Mouse (Mus musculus): ENCODE results near the gene Vmn1r209.
"Not testable (repeated sequence)": the region's sequence is repeated elsewhere in the genome, so short reads cannot be mapped to it uniquely, and the experiment has no call there.

The Vmn1r209 gene

GRCm38 (mm10) chr13:22809582-22809981 lies at the start of gene Vmn1r209:
Vmn1r209 (minus strand) TSS chr13:22809682.
- not testable (repeated sequence) for DNase-seq (ENCODE audit: low read depth, low spot score)

GRCm38 (mm10) chr13:22857461-22857860 lies 48.0 kb upstream of the Vmn1r209 start, which contains the start of gene Vmn1r211:
Vmn1r211 (minus strand) TSS chr13:22857561.
- no peak for DNase-seq (ENCODE audit: low read depth, low spot score)

- no peak for DNase-seq (ENCODE audit: low read depth, low spot score)
Measured at GRCm38 (mm10) chr13:22854760-22855159, 45.3 kb upstream of the Vmn1r209 start.

- DNase-seq (ENCODE audit: low read depth, low spot score), result no peak
Measured at GRCm38 (mm10) chr13:22846798-22847197, 37.3 kb upstream of the Vmn1r209 start.

GRCm38 (mm10) chr13:22844304-22844703 lies 34.8 kb upstream of the Vmn1r209 start:
- DNase-seq (ENCODE audit: low read depth, low spot score), result not testable (repeated sequence)

GRCm38 (mm10) chr13:22831248-22831647 lies 21.8 kb upstream of the Vmn1r209 start, which contains the start of gene Vmn1r210:
Vmn1r210 (minus strand) TSS chr13:22831348.
- peak; percentile 1 for DNase-seq (ENCODE audit: low read depth, low spot score)

GRCm38 (mm10) chr13:22829395-22829794 lies 19.9 kb upstream of the Vmn1r209 start:
- DNase-seq (ENCODE audit: low read depth, low spot score), result not testable (repeated sequence)

- DNase-seq (ENCODE audit: low read depth, low spot score), result not testable (repeated sequence)
Measured at GRCm38 (mm10) chr13:22821601-22822000, 12.1 kb upstream of the Vmn1r209 start.

- not testable (repeated sequence) for DNase-seq (ENCODE audit: low read depth, low spot score)
Measured at GRCm38 (mm10) chr13:22788096-22788495, 21.4 kb downstream of the Vmn1r209 start.

GRCm38 (mm10) chr13:22784159-22784558 lies 25.3 kb downstream of the Vmn1r209 start:
- DNase-seq (ENCODE audit: low read depth, low spot score), result not testable (repeated sequence)

GRCm38 (mm10) chr13:22777300-22777699 lies 32.2 kb downstream of the Vmn1r209 start, which contains the start of gene Vmn1r208:
Vmn1r208 (minus strand) TSS chr13:22777400.
- DNase-seq (ENCODE audit: low read depth, low spot score), result not testable (repeated sequence)

GRCm38 (mm10) chr13:22771592-22771991 lies 37.9 kb downstream of the Vmn1r209 start:
- DNase-seq (ENCODE audit: low read depth, low spot score), result not testable (repeated sequence)
